Mouse (Mus musculus) B cell, adult 2 months (primary cell): ENCODE measurements around the gene Itsn1.

Experiments used
- DNase-seq, 2 experiments: peaks; one replicate each; pipeline ENCODE4 v3.0.0; 2022

Gene Itsn1

DNA sequence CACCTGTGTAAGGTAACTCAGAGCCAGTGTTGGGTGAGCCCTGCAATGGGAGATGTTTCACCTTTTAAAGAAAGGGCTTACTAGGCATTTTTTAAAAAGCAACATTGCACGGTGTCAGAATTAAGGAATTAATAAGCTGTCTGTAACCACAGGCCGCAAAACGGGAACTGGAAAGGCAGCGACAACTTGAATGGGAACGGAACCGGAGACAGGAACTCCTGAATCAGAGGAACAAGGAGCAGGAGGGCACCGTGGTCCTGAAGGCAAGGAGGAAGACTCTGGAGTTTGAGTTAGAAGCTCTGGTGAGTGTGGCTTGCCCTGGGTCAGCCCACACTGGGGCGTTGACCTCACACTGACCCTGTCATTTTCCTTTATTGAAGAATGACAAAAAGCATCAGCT, 91.2 kb downstream of the Itsn1 start:
- no peak for DNase-seq

DNA sequence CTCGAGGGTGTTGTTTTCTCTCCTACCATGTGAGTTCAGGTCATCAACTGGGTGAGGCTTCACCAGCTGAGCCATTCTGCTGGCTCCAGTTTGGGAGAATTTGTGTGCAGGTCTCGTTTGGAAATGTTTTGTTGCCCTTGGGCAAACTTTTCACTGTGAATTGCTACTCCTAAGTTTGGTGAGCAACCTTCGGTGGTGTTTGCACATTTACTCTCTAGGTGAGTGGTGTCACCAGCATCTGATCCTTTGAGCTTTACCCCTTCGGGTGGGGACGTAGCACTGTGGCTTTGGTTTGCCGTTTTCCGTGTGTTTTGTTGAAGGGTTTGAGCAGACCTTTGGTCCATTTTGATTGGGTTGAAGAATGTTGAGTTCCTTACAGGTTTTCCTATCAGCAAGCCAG, 93.2 kb downstream of the Itsn1 start:
- no peak for DNase-seq

DNA sequence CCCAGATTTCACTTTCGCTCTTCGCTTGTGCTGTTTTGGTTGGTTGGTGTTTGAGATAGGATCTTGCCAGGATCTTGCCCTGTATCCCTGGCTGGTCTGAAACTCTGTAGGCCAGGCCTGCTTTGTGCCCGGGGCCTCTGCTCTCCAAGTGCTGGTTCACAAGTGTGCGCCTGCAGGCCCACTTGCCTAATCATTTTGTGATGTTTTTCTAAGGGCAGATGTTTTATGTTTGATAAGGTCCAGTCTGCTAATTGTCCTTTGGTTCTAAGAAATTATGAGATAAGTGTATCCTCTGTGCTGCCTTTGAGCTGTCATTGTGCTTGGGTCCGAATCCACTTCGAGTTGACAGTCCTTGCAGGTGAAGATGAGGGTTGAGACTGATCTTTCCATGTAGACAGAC, 93.7 kb downstream of the Itsn1 start:
- no peak for DNase-seq

DNA sequence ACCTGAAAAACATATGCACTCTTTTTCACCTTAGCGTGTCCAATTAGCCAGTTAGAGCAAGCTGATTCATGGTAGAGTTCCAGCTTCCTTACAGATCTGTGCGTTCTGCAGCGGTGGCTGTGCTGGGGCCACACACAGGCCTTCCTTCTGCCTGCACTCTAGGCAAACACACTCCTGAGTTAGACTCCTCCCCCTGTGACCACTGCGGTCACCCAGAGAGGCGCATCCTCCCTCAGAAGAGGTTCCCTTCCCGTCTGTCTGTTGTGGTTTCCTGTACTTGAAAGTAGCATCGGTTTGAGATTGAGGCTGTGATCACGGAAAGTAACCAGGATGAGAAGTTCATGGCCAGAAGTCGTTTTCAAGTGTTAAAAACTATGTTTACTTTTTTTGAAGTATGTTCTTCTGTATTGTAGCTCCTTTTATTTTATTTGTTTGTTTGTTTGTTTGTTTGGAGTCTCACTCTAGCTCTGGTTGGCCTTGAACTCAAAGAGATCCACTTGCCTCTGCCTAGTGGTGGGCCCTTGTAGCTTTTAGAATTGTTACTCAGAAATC, 96.8 kb downstream of the Itsn1 start:
- DNase-seq = peak; percentile 70 to 76

DNA sequence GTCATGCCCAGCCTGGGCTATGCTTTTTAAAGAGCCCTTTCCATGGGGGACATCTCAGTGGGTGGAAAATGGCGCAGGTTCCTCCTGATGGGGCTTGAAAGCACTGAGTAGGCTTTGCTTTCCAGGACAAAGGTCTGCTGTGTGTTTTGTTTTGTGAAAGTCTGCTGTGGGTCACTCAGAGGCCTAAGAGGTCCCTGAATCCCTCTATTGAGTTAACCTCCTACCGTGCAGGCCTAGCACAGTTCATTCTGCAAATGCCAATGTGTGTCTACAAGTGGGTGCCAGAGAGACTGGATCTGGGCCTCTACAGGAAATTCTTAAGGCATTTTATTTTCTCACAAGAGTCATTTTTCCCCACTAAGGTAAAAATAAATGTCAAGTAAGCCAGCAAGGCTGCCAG, 97.8 kb downstream of the Itsn1 start:
- no peak for DNase-seq

DNA sequence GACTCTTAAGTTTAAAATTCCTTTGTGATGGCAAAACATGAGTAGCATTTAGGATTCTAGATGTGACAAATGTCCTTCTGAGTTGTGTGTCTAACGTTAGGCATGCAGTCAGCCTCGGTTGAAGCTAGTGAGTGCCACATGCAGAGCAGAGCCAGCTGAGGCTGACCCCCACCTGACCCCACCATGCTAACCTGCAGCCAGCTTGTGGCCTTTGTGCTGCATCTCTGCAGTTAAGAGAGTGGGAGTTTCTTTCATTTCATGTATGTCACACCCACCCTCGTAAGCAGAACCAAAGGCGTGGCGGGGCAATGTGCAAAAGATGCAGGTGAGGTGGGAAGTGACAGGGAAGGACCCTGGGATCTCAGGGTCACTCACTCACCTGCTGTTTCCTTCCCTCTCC, 98.4 kb downstream of the Itsn1 start:
- no peak for DNase-seq

DNA sequence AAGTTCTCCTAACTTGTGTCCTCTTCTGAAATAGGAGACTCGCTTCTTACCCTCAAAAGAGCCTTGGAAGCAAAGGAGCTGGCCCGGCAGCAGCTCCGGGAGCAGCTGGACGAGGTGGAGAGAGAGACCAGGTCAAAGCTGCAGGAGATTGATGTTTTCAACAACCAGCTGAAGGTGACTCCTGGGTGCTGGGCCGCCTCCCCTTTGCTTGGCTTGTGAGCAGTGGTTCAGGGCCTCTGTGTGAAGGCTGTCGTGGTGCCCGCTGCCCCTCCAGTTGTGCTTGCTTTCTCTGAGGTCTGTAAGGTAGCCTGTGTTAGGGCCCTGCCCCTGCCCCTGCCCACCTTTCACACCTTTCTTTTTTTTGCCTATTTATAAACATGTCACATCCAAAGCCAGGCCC, 99.1 kb downstream of the Itsn1 start:
- no peak for DNase-seq

DNA sequence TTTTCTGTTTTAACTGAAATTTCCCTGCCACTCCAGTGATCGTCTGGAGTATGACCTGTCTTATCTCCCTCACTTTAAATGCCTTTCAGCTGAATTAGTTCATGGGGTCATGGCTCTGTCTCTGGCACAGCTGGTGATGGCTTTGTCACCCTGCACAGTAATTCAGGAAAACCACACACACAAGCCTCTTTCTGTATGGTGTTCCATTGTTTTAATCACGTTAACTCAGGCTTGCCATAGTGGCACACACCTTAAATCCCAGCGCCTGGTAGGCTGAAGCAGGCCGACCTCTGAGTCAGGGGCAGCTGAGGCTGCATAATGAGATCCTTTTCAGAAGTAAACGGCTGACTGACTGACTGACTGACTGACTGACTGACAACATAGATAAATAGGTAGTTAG, 99.5 kb downstream of the Itsn1 start:
- no peak for DNase-seq

DNA sequence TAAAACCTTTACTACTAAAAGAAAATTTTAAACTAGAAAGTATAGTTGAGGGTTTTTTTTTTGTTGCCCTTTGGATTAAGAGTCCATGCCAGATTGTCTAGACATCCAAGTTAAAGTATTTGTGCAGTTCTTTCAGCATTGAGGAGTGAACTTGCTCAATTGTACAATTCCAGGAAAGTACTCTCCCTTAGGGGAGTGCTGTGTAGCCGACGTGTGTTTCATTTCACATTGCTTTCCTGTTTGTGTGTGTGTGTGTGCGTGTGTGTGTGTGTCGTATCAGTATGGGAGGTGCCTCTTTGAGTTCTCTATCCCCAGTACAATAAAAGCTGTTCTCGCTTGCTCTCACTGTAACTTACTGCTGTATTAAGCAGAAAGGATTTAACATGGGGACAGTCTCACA, 100.0 kb downstream of the Itsn1 start:
- DNase-seq = no peak

DNA sequence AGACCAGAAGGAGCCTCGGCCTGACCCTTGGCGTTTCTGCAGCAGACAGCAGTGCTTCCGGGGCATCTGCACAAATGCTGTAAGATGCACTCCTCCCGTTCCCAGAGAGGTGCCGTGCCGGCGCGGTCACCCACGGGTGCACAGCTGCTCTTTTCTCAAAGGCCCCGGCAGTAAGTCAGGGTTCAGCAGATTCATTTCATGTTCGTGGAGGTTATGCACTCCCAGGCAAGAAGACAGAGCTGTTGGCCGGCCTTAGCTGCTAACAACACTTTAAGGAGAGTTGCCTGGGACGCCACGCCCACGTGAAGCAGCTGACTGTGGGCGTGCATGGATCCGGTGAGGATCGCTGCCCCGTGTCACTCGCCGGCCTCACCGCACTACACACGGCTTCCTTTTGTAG, 101.2 kb downstream of the Itsn1 start:
- DNase-seq = no peak

DNA sequence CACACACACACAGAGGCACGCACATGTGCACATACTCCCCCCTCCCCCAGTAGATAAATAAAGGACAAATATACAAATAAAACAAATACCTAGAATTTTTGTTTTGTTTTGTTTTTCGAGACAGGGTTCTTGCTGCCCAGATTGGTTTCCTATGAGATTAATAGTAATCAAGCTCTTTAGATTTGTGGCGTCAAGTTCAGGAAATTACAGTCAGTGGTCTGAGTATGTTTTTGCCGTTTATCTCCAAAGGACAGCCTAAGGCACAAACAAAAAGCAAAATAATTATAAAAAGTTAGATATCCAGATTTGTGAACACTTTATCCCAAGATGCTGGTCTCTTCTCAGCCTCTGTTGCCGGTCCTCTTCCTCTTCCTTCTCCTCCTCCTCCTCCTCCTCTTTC, 104.0 kb downstream of the Itsn1 start:
- no peak for DNase-seq

DNA sequence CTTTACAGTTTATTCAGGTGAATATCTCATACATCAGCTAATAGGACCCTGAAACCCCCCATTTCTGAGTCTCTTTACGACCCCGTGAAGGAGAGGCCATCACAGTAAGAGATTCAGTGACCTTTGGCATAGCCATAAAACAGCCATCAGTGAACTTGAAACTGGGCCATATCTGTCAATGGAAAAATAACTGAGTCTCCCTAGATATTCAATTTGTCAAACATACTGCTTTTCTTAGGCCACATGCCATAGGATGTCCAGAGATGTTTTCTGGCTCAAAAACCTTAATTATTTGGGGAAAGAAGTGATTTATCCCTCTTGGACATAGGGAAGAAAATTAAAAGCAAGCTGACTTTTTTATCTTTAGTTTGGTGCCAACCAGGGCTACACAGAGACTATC, 104.5 kb downstream of the Itsn1 start:
- DNase-seq = no peak

DNA sequence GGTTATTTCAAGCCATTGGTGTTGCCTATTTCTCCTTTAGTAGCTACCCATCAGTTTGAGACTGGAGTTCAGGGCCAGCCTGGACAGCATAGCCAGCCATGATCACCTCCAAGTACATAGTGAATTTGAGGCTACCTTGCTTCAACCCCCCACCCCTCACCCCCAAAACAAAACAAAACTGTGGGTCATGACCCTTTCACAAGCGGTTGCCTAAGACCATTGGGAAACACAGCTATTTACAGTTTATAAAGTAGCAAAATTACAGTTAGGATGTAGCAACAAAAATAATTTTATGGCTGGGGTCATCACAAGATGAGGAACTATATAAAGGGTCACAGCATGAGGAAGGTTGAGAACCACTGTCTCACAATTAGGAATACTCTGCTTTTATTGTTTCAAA, 104.9 kb downstream of the Itsn1 start:
- no peak for DNase-seq

DNA sequence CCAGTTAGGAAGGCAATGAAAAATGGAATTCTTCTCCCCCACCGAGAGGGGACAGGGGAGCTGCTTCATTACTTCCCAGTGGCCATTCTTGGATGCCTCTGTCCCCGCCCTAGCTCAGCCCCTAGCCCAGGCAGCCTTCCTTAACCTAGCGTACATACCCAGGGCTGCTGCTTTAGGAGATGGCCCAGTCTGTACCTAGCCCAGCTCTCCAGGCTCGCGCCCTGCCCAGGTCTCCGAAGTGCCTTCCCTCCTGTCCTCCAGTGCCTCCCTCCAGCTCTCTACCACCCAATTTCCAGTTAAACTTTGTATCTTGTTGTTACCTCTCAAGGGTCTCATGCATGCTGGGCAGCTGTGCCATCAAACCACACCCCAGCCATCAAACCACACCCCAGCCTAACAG, 106.7 kb downstream of the Itsn1 start:
- DNase-seq = no peak

DNA sequence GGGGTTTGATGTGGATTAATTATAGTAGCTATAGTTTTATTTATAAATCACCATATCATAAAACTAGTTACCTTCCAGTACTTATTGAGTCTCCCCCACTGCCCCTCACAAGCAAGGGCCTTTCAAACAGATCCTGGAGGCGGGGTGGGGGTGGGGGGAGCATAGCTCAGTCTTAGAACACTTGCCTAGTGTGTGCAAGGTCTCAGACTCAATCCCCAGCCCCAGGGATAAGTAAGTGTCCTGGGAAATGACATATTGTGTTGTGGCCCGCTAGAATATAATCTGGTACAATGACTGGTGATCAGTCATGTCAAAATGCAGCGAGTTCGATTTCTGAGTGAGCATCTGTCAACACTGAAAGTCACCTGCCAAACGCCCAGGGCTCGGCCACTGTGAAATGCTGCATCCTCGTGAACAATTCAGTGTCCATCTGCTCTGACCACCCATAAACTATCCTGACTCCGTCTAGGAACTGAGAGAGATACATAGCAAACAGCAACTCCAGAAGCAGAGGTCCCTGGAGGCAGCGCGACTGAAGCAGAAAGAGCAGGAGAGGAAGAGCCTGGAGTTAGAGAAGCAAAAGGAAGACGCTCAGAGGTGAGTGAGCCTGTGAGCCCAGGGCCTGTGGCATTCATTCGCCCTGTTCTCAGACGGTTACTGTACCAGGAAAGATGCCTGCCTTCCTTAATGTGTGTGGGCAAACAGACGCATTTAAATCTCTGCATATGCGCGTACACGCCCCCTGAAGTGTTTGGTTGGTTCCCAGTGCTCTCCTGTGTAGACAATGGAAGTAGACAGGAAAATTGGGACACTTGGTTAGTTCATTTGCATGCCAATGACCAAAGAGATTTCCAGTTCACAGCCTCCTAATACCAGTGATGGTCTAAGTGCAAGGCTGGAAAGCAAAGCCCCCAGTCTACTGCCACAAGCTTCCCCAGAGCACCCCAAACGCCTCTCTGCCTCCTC, 107.8 kb downstream of the Itsn1 start:
- no peak for DNase-seq

DNA sequence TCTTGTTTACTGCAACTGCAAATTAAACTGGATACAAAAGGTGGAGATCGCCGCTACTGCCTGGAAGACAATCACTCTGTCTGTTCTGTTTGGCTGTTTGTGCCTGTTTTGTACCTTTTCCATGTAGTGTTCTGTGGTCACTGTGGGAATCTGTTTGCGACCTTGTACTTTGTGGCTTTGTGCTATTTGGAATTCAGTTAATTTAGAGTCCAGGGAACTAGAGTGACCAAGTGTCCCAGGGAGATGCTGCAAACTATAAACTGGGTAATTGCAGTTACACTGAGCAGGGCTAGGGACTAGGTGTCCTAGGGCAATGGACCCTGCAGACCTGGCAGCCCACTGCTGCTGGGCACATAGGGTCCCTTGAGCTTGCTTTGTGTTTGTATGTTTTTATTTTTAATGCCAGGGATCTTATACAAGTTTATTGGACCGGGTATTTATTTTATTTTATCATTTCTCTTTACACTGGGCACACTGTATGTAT, 108.5 kb downstream of the Itsn1 start:
- DNase-seq = no peak

DNA sequence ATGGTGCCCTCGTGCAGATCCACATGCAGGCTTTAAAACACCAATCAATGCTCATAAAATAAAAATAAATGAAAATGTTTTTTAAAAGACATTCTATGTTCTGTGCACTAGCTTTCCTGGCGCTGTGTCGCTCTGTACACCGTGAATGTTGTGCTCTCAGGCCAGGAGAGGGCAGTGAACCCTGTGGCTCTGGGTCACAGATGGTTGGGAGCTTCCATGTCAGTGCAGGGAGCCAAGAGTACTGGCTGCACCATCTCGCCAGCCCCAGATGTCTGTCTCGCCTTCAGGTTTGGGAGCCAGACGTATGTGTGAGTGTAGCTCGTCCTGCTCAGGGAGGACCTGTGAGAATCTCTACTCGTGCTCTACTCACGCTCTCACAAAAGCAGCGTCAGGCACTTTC, 109.7 kb downstream of the Itsn1 start:
- DNase-seq = no peak

DNA sequence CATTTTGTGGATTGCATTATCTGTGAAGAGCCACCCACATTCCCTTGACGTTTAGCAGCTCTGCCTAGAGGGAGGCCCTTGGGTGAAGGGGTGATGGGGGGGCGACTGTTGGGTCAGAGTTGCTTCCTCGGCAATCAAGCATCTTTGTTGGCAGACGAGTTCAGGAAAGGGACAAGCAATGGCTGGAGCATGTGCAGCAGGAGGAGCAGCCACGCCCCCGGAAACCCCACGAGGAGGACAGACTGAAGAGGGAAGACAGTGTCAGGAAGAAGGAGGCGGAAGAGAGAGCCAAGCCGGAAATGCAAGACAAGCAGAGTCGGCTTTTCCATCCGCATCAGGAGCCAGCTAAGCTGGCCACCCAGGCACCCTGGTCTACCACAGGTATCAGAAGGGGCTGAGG, 110.4 kb downstream of the Itsn1 start:
- no peak for DNase-seq

DNA sequence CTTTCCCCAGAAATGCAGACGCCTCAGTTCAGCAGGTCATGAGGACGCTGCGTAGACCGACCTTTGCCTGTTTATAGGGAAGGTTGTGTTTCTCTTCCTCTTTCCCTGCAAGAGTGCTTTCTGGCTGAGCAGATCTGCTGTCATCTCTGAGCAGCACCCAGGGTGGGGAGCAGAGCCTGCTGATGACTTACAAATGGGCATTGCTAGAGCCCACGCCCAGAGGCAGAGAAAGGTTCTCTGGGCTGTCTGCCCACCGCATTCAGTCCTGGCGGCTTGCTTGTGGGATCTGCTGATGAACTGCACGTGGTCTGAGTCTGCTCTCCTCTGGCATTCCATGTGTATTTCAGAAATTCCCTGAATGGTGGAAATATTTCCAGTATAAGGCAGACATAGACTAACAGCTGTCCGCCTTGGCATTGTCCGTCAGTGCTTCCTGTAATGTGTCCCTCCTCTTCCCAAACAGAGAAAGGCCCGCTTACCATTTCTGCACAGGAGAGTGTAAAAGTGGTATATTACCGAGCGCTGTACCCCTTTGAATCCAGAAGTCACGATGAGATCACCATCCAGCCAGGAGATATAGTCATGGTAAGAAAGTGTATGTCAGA, 112.0 kb downstream of the Itsn1 start:
- peak; percentile 31 to 33 for DNase-seq

DNA sequence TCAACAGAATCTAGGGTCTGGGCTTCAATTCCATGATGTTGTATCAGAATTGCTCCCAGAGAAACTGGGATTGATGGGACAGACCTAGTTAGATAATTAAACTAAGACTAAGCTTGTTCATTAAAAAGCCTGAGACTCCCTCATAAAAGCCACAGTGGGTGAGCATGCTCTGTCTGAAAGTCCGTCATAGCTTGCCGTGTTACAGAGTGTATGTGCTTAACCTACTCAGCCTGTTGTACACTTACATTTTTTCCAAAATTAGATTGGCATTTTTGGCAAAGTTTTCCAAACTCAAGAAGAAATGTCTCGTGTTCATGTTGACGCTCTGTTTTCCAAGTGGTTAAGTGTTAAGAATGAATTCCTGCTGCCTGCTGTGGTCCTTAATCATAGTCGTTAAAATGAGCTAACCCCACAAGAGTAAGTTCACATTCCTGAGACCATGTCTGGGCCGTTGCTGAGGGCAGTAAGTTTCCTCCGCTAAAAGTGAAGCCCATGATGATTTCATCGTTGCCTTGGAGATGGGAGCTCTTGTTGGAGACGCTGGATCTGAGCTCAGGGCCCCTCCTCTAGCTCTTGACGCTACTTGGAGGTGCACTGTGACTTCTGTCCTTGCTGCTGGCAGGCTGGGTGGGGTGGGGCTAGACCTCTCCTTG, 117.1 kb downstream of the Itsn1 start:
- DNase-seq = no peak

DNA sequence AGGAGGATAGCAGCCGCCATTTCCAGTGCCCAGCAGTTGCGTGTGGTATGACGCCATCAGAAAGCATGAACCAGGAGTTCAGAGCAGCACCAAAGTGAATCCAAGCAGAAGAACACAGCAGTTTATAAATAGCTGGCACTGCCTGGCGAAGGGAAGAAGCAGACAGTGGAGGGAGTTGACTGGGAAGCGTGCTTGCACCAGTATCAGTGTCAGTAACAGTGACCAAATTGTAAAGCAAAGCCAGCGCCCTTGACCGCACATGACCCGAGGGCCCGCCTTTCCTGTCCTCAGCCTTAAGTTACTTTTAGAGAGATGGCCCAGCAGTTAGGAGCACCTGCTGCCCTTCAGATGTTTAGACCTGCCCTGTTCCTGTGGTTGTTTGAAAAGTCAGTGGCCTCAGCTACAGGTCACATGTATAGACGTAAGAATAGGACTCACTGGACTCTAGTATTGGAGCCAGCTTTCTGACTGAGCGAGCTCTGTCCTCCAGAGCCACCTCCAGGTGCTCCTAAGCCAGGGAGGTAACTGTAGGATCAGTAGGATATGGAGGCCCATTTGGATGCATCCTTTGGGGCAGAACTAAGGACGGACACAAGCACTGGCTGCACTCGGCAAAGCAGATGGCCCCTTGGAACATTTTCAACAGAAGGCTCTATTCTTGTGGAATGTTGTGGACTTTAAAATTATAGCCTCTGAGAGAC, 118.6 kb downstream of the Itsn1 start:
- DNase-seq = no peak

DNA sequence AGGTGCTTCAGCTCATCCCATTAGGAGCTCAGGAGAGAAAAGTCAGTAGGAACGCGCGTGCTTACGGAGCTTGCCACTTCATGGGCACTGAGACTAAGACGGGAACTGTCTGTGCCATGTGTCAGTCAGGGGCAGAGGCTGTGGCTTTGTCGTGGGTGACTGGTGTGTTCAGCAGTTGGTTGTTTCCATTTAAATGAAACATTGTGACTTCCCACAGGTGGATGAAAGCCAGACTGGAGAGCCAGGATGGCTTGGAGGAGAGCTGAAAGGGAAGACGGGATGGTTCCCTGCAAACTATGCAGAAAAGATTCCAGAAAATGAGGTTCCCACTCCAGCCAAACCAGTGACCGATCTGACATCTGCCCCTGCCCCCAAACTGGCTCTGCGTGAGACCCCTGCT, 119.4 kb downstream of the Itsn1 start:
- DNase-seq = no peak
